Mouse (Mus musculus): ENCODE data around the gene Rps13. TPM values are rescaled to one million over a fixed set of nuclear protein-coding genes. Genes with fewer than 3 reads are reported as not detected.

Rps13 gene
- polyA plus RNA-seq, 1 experiment: 1,874 TPM

GRCm38 (mm10) chr7:116331246-116331645 lies 2.7 kb downstream of the Rps13 start:
- Histone ChIP-seq H3K4me2 (ENCODE audit: low read depth) (no peak overlapping the region), H3K79me2 (ENCODE audit: control insufficient read depth, insufficient read depth) (peaks cover 33% of the 10 kb centered on the region), H3K4me3 (no peak overlapping the region), H3ac (ENCODE audit: control insufficient read depth, insufficient read length) (no peak overlapping the region), H3K36me3 (ENCODE audit: control insufficient read depth, insufficient read depth) (peaks cover 27% of the 10 kb centered on the region), H3K27me3 (ENCODE audit: control insufficient read depth, insufficient read depth, insufficient read length) (no peaks in the 10 kb centered on the region)
- TF ChIP-seq MYOG (IDR thresholded peaks at IDR 0.05; ENCODE audit: control insufficient read depth in 1 of 3, insufficient read depth in 1 of 3, insufficient read length in 2 of 3, low read depth in 2 of 3) (no peak), E2F4 (IDR thresholded peaks at IDR 0.05; ENCODE audit: insufficient read depth) (no peak), MAX (IDR thresholded peaks at IDR 0.05; ENCODE audit: low read depth) (no peak), REST (IDR thresholded peaks at IDR 0.05; ENCODE audit: insufficient read depth, insufficient read length) (no peak), MYOD1 (IDR thresholded peaks at IDR 0.05; ENCODE audit: control insufficient read depth in 1 of 3, insufficient read length in 2 of 3, low read depth in 2 of 3) (no peak), POLR2AphosphoS2 (IDR thresholded peaks at IDR 0.05; ENCODE audit: insufficient read length, low read depth) (no peak), TCF12 (IDR thresholded peaks at IDR 0.05; ENCODE audit: insufficient read depth, poor library complexity, severe bottlenecking) (no peak), SRF (IDR thresholded peaks at IDR 0.05; ENCODE audit: control insufficient read depth, insufficient read length, low read depth) (no peak), TCF3 (IDR thresholded peaks at IDR 0.05; ENCODE audit: insufficient read length, low read depth) (no peak), USF1 (IDR thresholded peaks at IDR 0.05; ENCODE audit: low read depth) (no peak), CEBPB (IDR thresholded peaks at IDR 0.05; ENCODE audit: insufficient read depth, poor library complexity, severe bottlenecking) (no peak), POLR2A (IDR thresholded peaks at IDR 0.05; ENCODE audit: insufficient read length, low read depth) (no peak)

DNA sequence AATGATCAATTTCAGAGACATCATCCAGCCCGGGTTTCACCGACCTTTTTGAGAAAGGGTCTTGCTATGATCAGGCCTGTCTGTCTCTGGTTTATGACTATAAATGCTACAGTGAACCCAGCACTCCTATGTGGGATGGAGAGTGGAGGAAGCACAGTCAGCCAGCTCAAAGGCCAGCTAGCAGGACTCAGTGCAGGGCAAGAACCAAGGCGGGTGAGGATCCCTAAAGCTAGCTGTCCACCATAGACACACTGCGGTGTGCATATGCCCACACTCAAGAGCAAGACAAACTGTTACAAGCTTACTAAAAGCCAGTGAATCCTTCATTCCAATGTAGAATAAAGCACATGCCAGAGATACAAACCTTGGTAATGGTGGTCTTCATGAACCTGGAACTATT lies 4.1 kb downstream of the Rps13 start:
- TF ChIP-seq E2F4 (IDR thresholded peaks at IDR 0.05; ENCODE audit: insufficient read depth) (no peak), POLR2AphosphoS2 (IDR thresholded peaks at IDR 0.05; ENCODE audit: insufficient read length, low read depth) (peak; percentile 83)
- H3K4me2 ChIP-seq (ENCODE audit: low read depth): no peak overlapping the region
- H3K36me3 ChIP-seq (ENCODE audit: control insufficient read depth, insufficient read depth): peaks cover 27% of the 10 kb centered on the region
- H3K4me3 ChIP-seq: no peak overlapping the region
- no peaks in the 10 kb centered on the region for H3K27me3 ChIP-seq (ENCODE audit: control insufficient read depth, insufficient read depth, insufficient read length)
- peaks cover 24% of the 10 kb centered on the region for H3K79me2 ChIP-seq (ENCODE audit: control insufficient read depth, insufficient read depth)
- H3ac ChIP-seq (ENCODE audit: control insufficient read depth, insufficient read length): no peak overlapping the region

GRCm38 (mm10) chr7:116328777-116329176 lies 5.2 kb downstream of the Rps13 start:
- Histone ChIP-seq H3K4me3 (no peak overlapping the region), H3K27me3 (ENCODE audit: control insufficient read depth, insufficient read depth, insufficient read length) (no peaks in the 10 kb centered on the region), H3ac (ENCODE audit: control insufficient read depth, insufficient read length) (no peak overlapping the region), H3K36me3 (ENCODE audit: control insufficient read depth, insufficient read depth) (peaks cover 27% of the 10 kb centered on the region), H3K4me2 (ENCODE audit: low read depth) (no peak overlapping the region), H3K79me2 (ENCODE audit: control insufficient read depth, insufficient read depth) (peaks cover 15% of the 10 kb centered on the region)
- TF ChIP-seq SRF (IDR thresholded peaks at IDR 0.05; ENCODE audit: control insufficient read depth, insufficient read length, low read depth) (no peak), CEBPB (IDR thresholded peaks at IDR 0.05; ENCODE audit: insufficient read depth, poor library complexity, severe bottlenecking) (no peak), USF1 (IDR thresholded peaks at IDR 0.05; ENCODE audit: low read depth) (no peak), E2F4 (IDR thresholded peaks at IDR 0.05; ENCODE audit: insufficient read depth) (no peak), TCF3 (IDR thresholded peaks at IDR 0.05; ENCODE audit: insufficient read length, low read depth) (no peak), POLR2AphosphoS2 (IDR thresholded peaks at IDR 0.05; ENCODE audit: insufficient read length, low read depth) (peak; percentile 54)

DNA sequence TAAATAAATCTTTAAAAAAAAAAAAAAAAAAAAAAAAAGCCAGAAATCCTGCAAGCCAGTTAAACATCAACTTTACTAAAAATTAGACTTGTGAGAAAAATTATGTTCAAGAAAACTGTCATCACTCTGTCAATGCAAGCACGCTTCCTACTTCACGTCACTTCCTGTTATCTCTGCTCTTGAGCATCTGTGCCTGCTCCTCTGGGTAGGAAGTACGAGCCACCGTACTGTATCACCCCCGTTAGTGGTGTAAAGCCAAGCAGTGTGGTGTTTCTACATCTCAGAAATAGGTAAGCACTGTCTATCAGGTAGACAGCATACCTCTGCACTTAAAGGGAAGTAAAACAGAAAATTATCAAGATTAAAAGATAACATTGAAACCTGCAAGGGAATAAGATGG lies 6.1 kb downstream of the Rps13 start:
- Histone ChIP-seq H3K36me3 (ENCODE audit: control insufficient read depth, insufficient read depth) (peaks cover 27% of the 10 kb centered on the region), H3ac (ENCODE audit: control insufficient read depth, insufficient read length) (no peak overlapping the region), H3K4me3 (no peak overlapping the region), H3K79me2 (ENCODE audit: control insufficient read depth, insufficient read depth) (peaks cover 6% of the 10 kb centered on the region), H3K4me2 (ENCODE audit: low read depth) (no peak overlapping the region), H3K27me3 (ENCODE audit: control insufficient read depth, insufficient read depth, insufficient read length) (no peaks in the 10 kb centered on the region)
- TF ChIP-seq POLR2AphosphoS2 (IDR thresholded peaks at IDR 0.05; ENCODE audit: insufficient read length, low read depth) (peak; percentile 13), POLR2A (IDR thresholded peaks at IDR 0.05; ENCODE audit: insufficient read length, low read depth) (no peak), E2F4 (IDR thresholded peaks at IDR 0.05; ENCODE audit: insufficient read depth) (no peak), MYOG (IDR thresholded peaks at IDR 0.05; ENCODE audit: control insufficient read depth in 1 of 3, insufficient read depth in 1 of 3, insufficient read length in 2 of 3, low read depth in 2 of 3) (no peak), TCF3 (IDR thresholded peaks at IDR 0.05; ENCODE audit: insufficient read length, low read depth) (no peak), MYOD1 (IDR thresholded peaks at IDR 0.05; ENCODE audit: control insufficient read depth in 1 of 3, insufficient read length in 2 of 3, low read depth in 2 of 3) (no peak), REST (IDR thresholded peaks at IDR 0.05; ENCODE audit: insufficient read depth, insufficient read length) (no peak)

DNA sequence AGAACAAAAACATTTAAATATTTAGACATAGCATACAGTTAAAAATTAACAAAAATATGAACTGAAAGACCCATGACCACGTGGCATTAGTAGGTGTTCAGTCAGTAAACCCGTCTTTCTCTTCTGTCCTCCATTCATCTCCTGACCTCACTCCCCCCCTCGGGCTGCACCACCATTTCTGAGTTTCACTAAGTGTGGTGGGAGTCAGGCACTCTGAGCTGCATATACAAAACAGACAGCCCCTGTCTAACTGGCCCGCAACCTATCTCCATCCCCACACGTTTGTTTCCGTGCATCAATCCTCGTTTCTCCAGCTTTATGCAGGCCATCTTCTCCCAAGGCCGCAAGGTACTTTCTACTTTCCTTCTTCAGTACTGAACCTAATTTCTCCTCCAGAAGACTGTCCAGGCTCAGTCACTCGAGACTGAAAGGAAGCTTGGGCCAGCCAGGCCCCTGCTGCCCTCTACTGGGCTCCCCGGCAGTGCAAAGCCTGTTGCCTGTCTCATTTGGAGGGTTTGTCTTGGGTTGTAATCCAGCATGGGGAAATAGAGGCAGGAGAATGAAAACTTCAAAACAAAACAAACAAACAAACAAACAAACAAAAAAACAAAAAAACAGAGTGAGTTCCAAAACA lies 10.5 kb downstream of the Rps13 start:
- Histone ChIP-seq H3K4me3 (no peak overlapping the region), H3K27me3 (ENCODE audit: control insufficient read depth, insufficient read depth, insufficient read length) (no peaks in the 10 kb centered on the region), H3K36me3 (ENCODE audit: control insufficient read depth, insufficient read depth) (no peaks in the 10 kb centered on the region), H3K79me2 (ENCODE audit: control insufficient read depth, insufficient read depth) (no peaks in the 10 kb centered on the region), H3ac (ENCODE audit: control insufficient read depth, insufficient read length) (no peak overlapping the region), H3K4me2 (ENCODE audit: low read depth) (no peak overlapping the region)
- TF ChIP-seq E2F4 (IDR thresholded peaks at IDR 0.05; ENCODE audit: insufficient read depth) (no peak), POLR2A (IDR thresholded peaks at IDR 0.05; ENCODE audit: insufficient read length, low read depth) (no peak)
